Mouse (Mus musculus) embryonic fibroblast, embryonic 13.5 days (primary cell): ENCODE data around the gene Mettl26.

Experiments
- CTCF ChIP-seq: IDR thresholded peaks from 2 replicates; pipeline ENCODE4 v1.5.1; 2011; ENCODE audit warnings: mild to moderate bottlenecking, control low read depth, low read length, moderate library complexity, borderline replicate concordance; ENCODE audit not compliant: insufficient read depth
- POLR2A ChIP-seq: IDR thresholded peaks from 2 replicates; pipeline ENCODE4 v1.6.1; 2011; ENCODE audit warnings: low read depth, mild to moderate bottlenecking, control low read depth, low read length, moderate library complexity

DNA sequence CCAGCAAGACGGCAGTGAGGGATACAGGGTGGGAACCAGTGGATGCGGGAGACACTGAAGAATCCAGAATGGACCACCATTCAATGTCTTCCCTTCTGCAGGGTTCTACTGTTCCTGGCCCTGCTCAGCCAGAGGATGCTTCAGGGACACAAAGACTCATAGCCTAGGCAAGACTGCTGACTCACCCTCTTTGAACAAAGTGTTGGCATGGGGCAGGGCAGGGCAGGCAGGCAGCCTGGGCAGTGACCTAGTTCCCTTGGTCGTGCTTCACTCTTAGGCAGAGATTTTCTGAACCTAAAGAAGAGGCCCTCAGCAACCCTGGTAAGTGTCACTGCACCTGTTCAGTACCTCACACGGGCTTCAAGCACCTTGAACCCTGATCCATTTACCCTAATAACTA is 36.9 kb downstream of the Mettl26 start:
- TF ChIP-seq POLR2A (no peak), CTCF (no peak)
